Comparison of ENCODE assay signal across 11 mouse cellular contexts in genomic region chr2:30670836-30671586, GRCm38 (mm10).
DNase-seq lines count a peak whose midpoint lies in the region; ATAC-seq and TF ChIP-seq lines count a peak whose summit lies in the region.
"Had no signal": no experiment of that assay in that cellular context is flagged by ENCODE, and none has a peak within 500 bp of the region (broad histone marks: within the 10 kb centered on the region; RNA-seq: fewer than 3 reads in every experiment).

No protein-coding gene starts in this region.

- peaks cover 13% of the 10 kb centered on the region; the same call in 1 of the 2 replicates for H3K4me1 ChIP-seq in kidney, postnatal 0 days (replicated peaks; ENCODE audit: insufficient read depth, low read length)
- peaks cover 22% of the 10 kb centered on the region for H3K4me1 ChIP-seq in embryonic facial prominence, embryonic 13.5 days
- peaks cover 13% of the 10 kb centered on the region for H3K4me1 ChIP-seq in hindbrain, embryonic 11.5 days (replicated peaks; ENCODE audit: control insufficient read depth, insufficient read depth, low read length)
- H3K4me1 ChIP-seq in midbrain, embryonic 15.5 days: peaks cover 29% of the 10 kb centered on the region

- peak overlapping the region; percentile 73 for H3K27ac ChIP-seq in kidney, postnatal 0 days
- H3K27ac ChIP-seq in embryonic facial prominence, embryonic 13.5 days: no peak overlapping the region
- peak overlapping the region; percentile 74 for H3K27ac ChIP-seq in hindbrain, embryonic 11.5 days (ENCODE audit: low read depth, low read length)
- 0 out of 2 replicates have a peak overlapping the region, but pooled peaks have one; percentile 55 for H3K27ac ChIP-seq in midbrain, embryonic 15.5 days
- H3K27ac ChIP-seq: lung, embryonic 15.5 days had no signal

- H3K27me3 ChIP-seq in kidney, postnatal 0 days (ENCODE audit: insufficient read depth, low read length): no peaks in the 10 kb centered on the region
- no peaks in the 10 kb centered on the region for H3K27me3 ChIP-seq in embryonic facial prominence, embryonic 13.5 days
- no peaks in the 10 kb centered on the region for H3K27me3 ChIP-seq in hindbrain, embryonic 11.5 days (ENCODE audit: control insufficient read depth, insufficient read depth, low read length)
- no peaks in the 10 kb centered on the region for H3K27me3 ChIP-seq in midbrain, embryonic 15.5 days (replicated peaks)
- H3K27me3 ChIP-seq: lung, embryonic 15.5 days had no signal

- no peak for ATAC-seq in kidney, postnatal 0 days (replicated peaks; ENCODE audit: low FRiP score, low read depth)
- no peak for ATAC-seq in embryonic facial prominence, embryonic 13.5 days (ENCODE audit: insufficient number of reproducible peaks, insufficient read depth, low FRiP score, low TSS enrichment, low read depth)
- ATAC-seq in hindbrain, embryonic 11.5 days (ENCODE audit: low FRiP score): no peak
- ATAC-seq in midbrain, embryonic 15.5 days (replicated peaks): no peak

- H3K9me3 ChIP-seq in kidney, postnatal 0 days (replicated peaks; ENCODE audit: low read length): no peaks in the 10 kb centered on the region
- H3K9me3 ChIP-seq in embryonic facial prominence, embryonic 13.5 days: no peaks in the 10 kb centered on the region; the same call in 1 of the 2 replicates
- H3K9me3 ChIP-seq in hindbrain, embryonic 11.5 days (ENCODE audit: control insufficient read depth, low read length): no peaks in the 10 kb centered on the region
- H3K9me3 ChIP-seq in midbrain, embryonic 15.5 days: no peaks in the 10 kb centered on the region
- H3K9me3 ChIP-seq: lung, embryonic 15.5 days had no signal

- no peak for DNase-seq in kidney, postnatal 0 days (ENCODE audit: low spot score)
- DNase-seq in kidney, postnatal 36 days: no peak
- no peak for DNase-seq in hindbrain, embryonic 11.5 days (ENCODE audit: low spot score)
- DNase-seq in adrenal gland, adult 18-20 months (ENCODE audit: low spot score in 2 of 2): no peak
- no peak for DNase-seq in thymus, postnatal 0 days (ENCODE audit: low spot score)
- DNase-seq: heart, adult 11 months; right cerebral cortex, postnatal 14 days had no signal

- H3K9ac ChIP-seq in kidney, postnatal 0 days (ENCODE audit: low read depth, low read length): no peak overlapping the region
- peak overlapping the region; percentile 36; the same call in 1 of the 2 replicates for H3K9ac ChIP-seq in embryonic facial prominence, embryonic 13.5 days
- H3K9ac ChIP-seq in hindbrain, embryonic 11.5 days (ENCODE audit: low read depth, low read length): no peak overlapping the region
- H3K9ac ChIP-seq in midbrain, embryonic 15.5 days: no peak overlapping the region

- TF ChIP-seq CTCF in kidney, postnatal 0 days (IDR thresholded peaks at IDR 0.05; ENCODE audit: low read depth): no peak

- WGBS in kidney, postnatal 0 days: 65% methylated on average over 5 of the region's 5 CpGs
- 70% methylated on average over 5 of the region's 5 CpGs for WGBS in embryonic facial prominence, embryonic 13.5 days
- 73% methylated on average over 5 of the region's 5 CpGs for WGBS in hindbrain, embryonic 11.5 days
- 69% methylated on average over 5 of the region's 5 CpGs for WGBS in midbrain, embryonic 15.5 days

- H3K4me2 ChIP-seq in kidney, postnatal 0 days (ENCODE audit: low read length): no peak overlapping the region
- no peak overlapping the region for H3K4me2 ChIP-seq in embryonic facial prominence, embryonic 13.5 days
- no peak overlapping the region for H3K4me2 ChIP-seq in hindbrain, embryonic 11.5 days (replicated peaks; ENCODE audit: low read depth, low read length)
- H3K4me2 ChIP-seq in midbrain, embryonic 15.5 days: no peak overlapping the region
- H3K4me2 ChIP-seq: lung, embryonic 15.5 days had no signal

- no peak overlapping the region for H3K4me3 ChIP-seq in kidney, postnatal 0 days (replicated peaks; ENCODE audit: low read depth, low read length)
- no peak overlapping the region for H3K4me3 ChIP-seq in embryonic facial prominence, embryonic 13.5 days
- no peak overlapping the region for H3K4me3 ChIP-seq in hindbrain, embryonic 11.5 days (ENCODE audit: low read depth, low read length)
- no peak overlapping the region for H3K4me3 ChIP-seq in midbrain, embryonic 15.5 days
- H3K4me3 ChIP-seq: lung, embryonic 15.5 days; myocyte had no signal

- H3K36me3 ChIP-seq in kidney, postnatal 0 days (ENCODE audit: insufficient read depth, low read length): no peaks in the 10 kb centered on the region
- H3K36me3 ChIP-seq in embryonic facial prominence, embryonic 13.5 days: no peaks in the 10 kb centered on the region
- H3K36me3 ChIP-seq in hindbrain, embryonic 11.5 days (ENCODE audit: control insufficient read depth, insufficient read depth, low read length): no peaks in the 10 kb centered on the region
- H3K36me3 ChIP-seq in midbrain, embryonic 15.5 days (replicated peaks): no peaks in the 10 kb centered on the region
- H3K36me3 ChIP-seq: lung, embryonic 15.5 days had no signal
